Mouse (Mus musculus): ENCODE data around the gene Ppy.

Gene Ppy

GRCm38 (mm10) chr11:102087931-102088898 is 12.9 kb downstream of the Ppy start, which contains the start of gene Mpp2:
TSS of gene Mpp2 (minus strand) at chr11:102088515.
- DNase-seq (ENCODE audit: low read depth, low spot score) = peak; percentile 77

GRCm38 (mm10) chr11:102087081-102087751 is 13.9 kb downstream of the Ppy start:
- DNase-seq (ENCODE audit: low read depth, low spot score) = peak; percentile 82

DNA sequence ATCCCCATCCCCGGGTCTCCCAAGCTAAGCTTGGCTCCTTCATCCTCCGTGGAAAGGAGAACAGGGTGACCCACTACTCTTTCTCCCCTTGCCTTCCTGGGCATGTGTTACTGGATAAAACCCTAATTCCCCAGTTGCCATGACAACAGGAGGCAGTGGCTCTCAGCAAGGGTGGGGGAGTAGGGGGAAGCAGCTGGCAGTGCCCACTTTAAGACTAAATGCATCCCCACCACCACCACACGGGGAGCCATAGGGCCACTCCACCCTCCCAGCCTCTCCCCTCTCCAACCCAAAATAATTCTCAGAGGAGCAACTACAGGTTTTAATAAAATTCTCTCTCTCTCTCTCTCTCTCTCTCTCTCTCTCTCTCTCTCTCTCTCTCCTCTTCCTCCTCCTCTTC is 14.8 kb downstream of the Ppy start:
- no peak for DNase-seq (ENCODE audit: low read depth, low spot score)

- no peak for DNase-seq (ENCODE audit: low read depth, low spot score)
Observed at GRCm38 (mm10) chr11:102084159-102084558, 17.0 kb downstream of the Ppy start.

DNA sequence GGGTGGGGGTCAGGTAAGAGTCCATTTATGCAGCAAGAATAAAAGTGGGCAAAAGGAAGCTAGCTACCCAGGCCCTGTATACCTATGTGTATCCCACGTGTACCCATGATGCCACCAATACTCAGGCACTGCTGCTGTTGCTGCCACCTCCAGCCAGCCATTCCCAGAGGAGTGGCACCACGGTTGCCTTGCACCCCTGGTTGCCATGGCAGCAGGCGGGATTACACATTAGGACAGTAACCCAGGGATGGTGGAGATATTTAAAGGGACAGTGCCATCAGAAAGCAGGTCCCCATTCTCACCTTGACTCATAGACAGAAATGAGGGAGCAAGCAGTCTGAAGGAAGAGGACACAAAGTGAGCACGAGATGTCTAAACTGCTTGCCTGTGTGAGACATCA is 17.9 kb downstream of the Ppy start:
- no peak for DNase-seq (ENCODE audit: low read depth, low spot score)

- no peak for DNase-seq (ENCODE audit: low read depth, low spot score)
Observed at GRCm38 (mm10) chr11:102082322-102082721, 18.8 kb downstream of the Ppy start.

DNA sequence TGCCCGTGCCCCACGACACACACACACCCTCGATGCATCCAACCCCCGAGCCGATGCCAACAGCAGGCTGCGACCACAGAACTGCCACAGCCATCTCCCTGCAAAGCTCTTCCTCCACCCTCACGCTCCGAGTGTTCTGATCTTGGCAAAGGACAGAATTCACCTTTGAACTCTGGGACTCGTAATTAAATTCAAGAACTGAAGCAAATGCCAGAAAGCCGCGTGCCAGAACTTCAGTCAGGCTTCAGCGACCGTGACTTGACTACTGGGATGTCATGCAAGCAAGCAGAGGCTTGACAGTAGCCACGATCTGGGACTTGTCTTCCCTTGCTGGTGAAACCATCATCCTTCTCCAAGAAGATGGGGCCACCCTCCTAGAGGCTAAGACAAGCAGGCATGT is 27.4 kb downstream of the Ppy start:
- no peak for DNase-seq (ENCODE audit: low read depth, low spot score)

GRCm38 (mm10) chr11:102072729-102073128 is 28.4 kb downstream of the Ppy start:
- no peak for DNase-seq (ENCODE audit: low read depth, low spot score)

GRCm38 (mm10) chr11:102070426-102070825 is 30.7 kb downstream of the Ppy start:
- DNase-seq (ENCODE audit: low read depth, low spot score) = no peak

GRCm38 (mm10) chr11:102069633-102070032 is 31.5 kb downstream of the Ppy start:
- no peak for DNase-seq (ENCODE audit: low read depth, low spot score)

DNA sequence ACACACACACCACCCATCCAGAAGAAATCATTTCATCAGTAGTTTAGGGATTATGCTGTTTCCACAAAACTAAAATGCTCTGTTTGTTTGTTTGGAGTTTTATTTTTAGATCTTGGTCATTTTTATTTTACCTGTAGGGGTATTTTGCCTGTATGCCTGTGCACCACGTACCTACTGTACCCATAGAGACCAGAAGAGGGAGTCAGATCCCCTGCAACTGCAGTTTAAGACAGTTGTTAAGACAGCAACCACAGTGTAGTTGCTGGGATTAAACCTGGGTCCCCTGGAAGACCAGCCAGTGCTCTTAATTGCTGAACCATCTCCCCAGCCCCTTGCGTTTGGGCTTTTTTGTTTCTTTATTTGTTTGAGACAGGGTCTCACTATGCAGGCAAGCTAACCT is 32.1 kb downstream of the Ppy start:
- no peak for DNase-seq (ENCODE audit: low read depth, low spot score)

DNA sequence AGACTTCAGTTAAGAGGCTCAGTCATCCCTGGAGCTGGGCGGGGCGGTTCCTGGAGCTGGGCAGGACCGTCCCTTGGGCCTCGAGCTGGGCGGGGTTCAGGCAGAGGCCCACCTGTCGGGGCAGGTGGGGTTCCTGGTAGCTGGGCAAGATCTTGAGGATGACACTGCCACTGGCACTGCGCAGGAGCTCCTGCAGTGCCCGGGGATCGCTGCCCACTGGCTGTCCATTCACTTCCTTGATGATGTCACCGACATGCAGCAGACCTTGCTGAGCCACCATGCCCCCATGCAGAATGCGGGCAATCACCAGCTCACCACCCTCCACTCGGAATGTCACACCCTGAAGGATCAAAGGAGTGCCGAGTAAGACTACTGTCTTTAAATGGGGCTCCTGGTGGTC is 38.0 kb downstream of the Ppy start:
- no peak for DNase-seq (ENCODE audit: low read depth, low spot score)

GRCm38 (mm10) chr11:102061941-102062473 is 39.1 kb downstream of the Ppy start:
- no peak for DNase-seq (ENCODE audit: low read depth, low spot score)

- DNase-seq (ENCODE audit: low read depth, low spot score) = peak; percentile 72
Observed at GRCm38 (mm10) chr11:102061236-102061940, 39.7 kb downstream of the Ppy start.

DNA sequence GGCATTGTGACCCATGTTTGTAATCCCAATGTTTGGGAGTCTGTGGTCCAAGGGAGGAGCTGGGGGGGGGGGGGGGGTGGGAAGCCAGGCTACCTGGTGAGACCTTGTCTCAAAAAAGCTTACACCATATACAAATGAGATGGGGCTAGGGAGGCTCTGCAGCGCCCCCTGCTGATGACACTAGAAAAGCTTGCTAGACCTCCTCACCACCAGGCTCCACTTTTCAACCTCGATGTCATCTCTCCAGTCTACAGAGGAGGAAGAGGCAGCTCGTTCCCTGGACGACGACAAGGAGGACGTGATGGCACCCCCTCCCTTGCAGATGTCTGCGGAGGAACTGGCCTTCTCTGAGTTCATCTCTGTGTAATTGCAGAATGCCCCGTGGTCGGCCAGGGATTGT is 47.3 kb downstream of the Ppy start:
- peak; percentile 26 for DNase-seq (ENCODE audit: low read depth, low spot score)

DNA sequence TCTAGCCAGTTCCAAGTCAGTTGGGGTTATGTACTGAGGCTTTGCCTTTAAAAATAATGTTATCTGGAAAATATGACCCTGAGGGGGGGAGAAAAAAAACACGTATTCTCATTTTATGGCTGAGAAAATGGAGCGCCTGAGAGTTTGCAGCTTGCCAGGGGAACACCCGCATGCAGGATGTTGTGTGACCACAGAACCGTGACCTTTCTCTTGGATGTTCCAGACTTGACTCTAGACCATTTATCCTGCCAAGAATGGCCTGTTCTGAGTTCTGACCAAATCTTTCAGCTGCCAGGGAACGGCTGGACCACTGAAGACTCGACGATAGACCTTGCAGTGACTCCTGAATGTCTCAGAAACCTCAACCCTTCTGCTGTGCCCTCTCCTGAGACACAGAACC is 47.9 kb downstream of the Ppy start:
- no peak for DNase-seq (ENCODE audit: low read depth, low spot score)

- DNase-seq (ENCODE audit: low read depth, low spot score) = no peak
Observed at GRCm38 (mm10) chr11:102052697-102053096, 48.4 kb downstream of the Ppy start.

- DNase-seq (ENCODE audit: low read depth, low spot score) = no peak
Observed at GRCm38 (mm10) chr11:102051954-102052353, 49.2 kb downstream of the Ppy start.

- no peak for DNase-seq (ENCODE audit: low read depth, low spot score)
Observed at GRCm38 (mm10) chr11:102051541-102051940, 49.6 kb downstream of the Ppy start.

All from embryo, embryonic 11.5 days (tissue).